Mouse (Mus musculus): ENCODE measurements around the gene Cul9. TPM values are rescaled to one million over a fixed set of nuclear protein-coding genes. Genes with fewer than 3 reads are reported as not detected.

Cul9 gene
- polyA plus RNA-seq, 1 experiment from 2014 or later, result 10.6 TPM

DNA sequence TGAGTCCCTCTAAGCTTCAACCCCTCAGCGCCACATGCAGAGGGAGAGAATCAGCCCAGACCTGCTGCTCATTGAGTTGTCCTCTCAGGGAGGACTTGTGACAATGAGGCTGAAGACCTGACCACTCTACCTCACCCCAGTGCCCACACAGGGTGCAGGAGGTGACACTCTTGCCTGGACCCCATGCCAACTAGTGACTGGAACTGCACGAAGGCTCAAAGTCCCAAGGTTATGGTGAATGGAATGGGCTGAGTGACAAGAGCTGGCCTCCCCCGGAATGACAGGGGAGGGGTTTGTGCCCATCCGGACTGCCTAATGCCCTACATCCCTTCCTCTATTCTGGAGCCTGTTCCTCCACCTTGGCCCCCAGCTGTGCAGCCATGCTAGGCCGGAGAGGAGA is 93.5 kb downstream of the Cul9 start:
- Histone ChIP-seq H3K27me3 (peaks cover 50% of the 10 kb centered on the region), H3K4me3 (replicated peaks) (no peak overlapping the region), H3K4me1 (peaks cover 30% of the 10 kb centered on the region), H3K4me2 (replicated peaks) (no peak overlapping the region), H3K36me3 (no peaks in the 10 kb centered on the region), H3K9me3 (replicated peaks) (no peaks in the 10 kb centered on the region), H3K9ac (no peak overlapping the region), H3K27ac (replicated peaks) (no peak overlapping the region)
- WGBS, result 31% methylated on average over 5 of the region's 5 CpGs
- no peak for ATAC-seq (ENCODE audit: insufficient number of reproducible peaks, low FRiP score, low TSS enrichment, low read depth)

Small RNA genes within 50 kb of the gene (microRNA-seq; reads per million reads assigned to microRNA genes)
- gene Mir6976 (ENCODE audit: borderline number of aligned reads), result not detected

Other genes with a start within 250 kb of the Cul9 start
- 16.6 and 16.8 TPM in 2 replicates for gene Dlk2, start 249.0 kb downstream of the Cul9 start, polyA plus RNA-seq (2015; fragmentation: Nextera tagmentation; extraction: Ambion mirVana)
- gene Abcc10, start 218.0 kb downstream of the Cul9 start, polyA plus RNA-seq (2015; fragmentation: Nextera tagmentation; extraction: Ambion mirVana), result 5.8 and 6.7 TPM in 2 replicates
- gene Zfp318, start 162.7 kb downstream of the Cul9 start, polyA plus RNA-seq (2015; fragmentation: Nextera tagmentation; extraction: Ambion mirVana), result 10.7 and 11.9 TPM in 2 replicates
- 3.5 and 3.6 TPM in 2 replicates for gene Crip3, start 117.5 kb downstream of the Cul9 start, polyA plus RNA-seq (2015; fragmentation: Nextera tagmentation; extraction: Ambion mirVana)
- 0.15 TPM in 1 of 2 replicates, not detected in the other for gene Slc22a7, start 107.9 kb downstream of the Cul9 start, polyA plus RNA-seq (2015; fragmentation: Nextera tagmentation; extraction: Ambion mirVana)
- 0.15 and 0.18 TPM in 2 replicates for gene Ttbk1, start 58.7 kb downstream of the Cul9 start, polyA plus RNA-seq (2015; fragmentation: Nextera tagmentation; extraction: Ambion mirVana)
- gene Dnph1, start 49.7 kb downstream of the Cul9 start, polyA plus RNA-seq (2015; fragmentation: Nextera tagmentation; extraction: Ambion mirVana), result 40.4 and 41.0 TPM in 2 replicates
- 8.6 and 8.8 TPM in 2 replicates for gene Srf, start 9.8 kb upstream of the Cul9 start, polyA plus RNA-seq (2015; fragmentation: Nextera tagmentation; extraction: Ambion mirVana)
- gene Ptk7, start 83.1 kb upstream of the Cul9 start, polyA plus RNA-seq (2015; fragmentation: Nextera tagmentation; extraction: Ambion mirVana), result 156 and 161 TPM in 2 replicates
- gene Klc4, start 99.6 kb upstream of the Cul9 start, polyA plus RNA-seq (2015; fragmentation: Nextera tagmentation; extraction: Ambion mirVana), result 23.4 and 24.5 TPM in 2 replicates
- gene Mrpl2, start 99.8 kb upstream of the Cul9 start, polyA plus RNA-seq (2015; fragmentation: Nextera tagmentation; extraction: Ambion mirVana), result 92.9 and 95.8 TPM in 2 replicates
- gene Cul7, start 103.9 kb upstream of the Cul9 start, polyA plus RNA-seq (2015; fragmentation: Nextera tagmentation; extraction: Ambion mirVana), result 64.0 and 64.1 TPM in 2 replicates
- 61.9 and 64.9 TPM in 2 replicates for gene Rrp36, start 128.0 kb upstream of the Cul9 start, polyA plus RNA-seq (2015; fragmentation: Nextera tagmentation; extraction: Ambion mirVana)
- 150 and 161 TPM in 2 replicates for gene Mea1, start 132.4 kb upstream of the Cul9 start, polyA plus RNA-seq (2015; fragmentation: Nextera tagmentation; extraction: Ambion mirVana)
- 129 and 134 TPM in 2 replicates for gene Klhdc3, start 134.5 kb upstream of the Cul9 start, polyA plus RNA-seq (2015; fragmentation: Nextera tagmentation; extraction: Ambion mirVana)
- 91.7 and 93.2 TPM in 2 replicates for gene Ppp2r5d, start 158.7 kb upstream of the Cul9 start, polyA plus RNA-seq (2015; fragmentation: Nextera tagmentation; extraction: Ambion mirVana)
- 32.4 and 35.6 TPM in 2 replicates for gene Pex6, start 165.1 kb upstream of the Cul9 start, polyA plus RNA-seq (2015; fragmentation: Nextera tagmentation; extraction: Ambion mirVana)
- gene Gnmt, start 182.8 kb upstream of the Cul9 start, polyA plus RNA-seq (2015; fragmentation: Nextera tagmentation; extraction: Ambion mirVana), result 2.0 and 2.1 TPM in 2 replicates
- 74.2 and 78.2 TPM in 2 replicates for gene Cnpy3, start 205.8 kb upstream of the Cul9 start, polyA plus RNA-seq (2015; fragmentation: Nextera tagmentation; extraction: Ambion mirVana)
- 0.41 and 0.47 TPM in 2 replicates for gene Ptcra, start 217.3 kb upstream of the Cul9 start, polyA plus RNA-seq (2015; fragmentation: Nextera tagmentation; extraction: Ambion mirVana)
- gene 2310039H08Rik, start 226.2 kb upstream of the Cul9 start, polyA plus RNA-seq (2015; fragmentation: Nextera tagmentation; extraction: Ambion mirVana), result 82.4 and 84.0 TPM in 2 replicates
- 136 and 145 TPM in 2 replicates for gene Rpl7l1, start 236.3 kb upstream of the Cul9 start, polyA plus RNA-seq (2015; fragmentation: Nextera tagmentation; extraction: Ambion mirVana)

Data from embryonic facial prominence, embryonic 15.5 days (tissue).